Mouse (Mus musculus): ENCODE data around the gene Ptprj. TPM values are rescaled to one million over a fixed set of nuclear protein-coding genes. Genes with fewer than 3 reads are reported as not detected.

Ptprj gene
- polyA plus RNA-seq, 1 experiment from 2014 or later, result 3.7 TPM

GRCm38 (mm10) chr2:90532095-90532494, 48.4 kb downstream of the Ptprj start:
- Histone ChIP-seq H3K9me3 (no peaks in the 10 kb centered on the region), H3K4me3 (no peak overlapping the region), H3K36me3 (no peaks in the 10 kb centered on the region), H3K9ac (replicated peaks) (no peak overlapping the region), H3K27me3 (no peaks in the 10 kb centered on the region), H3K4me1 (peaks cover 12% of the 10 kb centered on the region), H3K4me2 (replicated peaks) (no peak overlapping the region), H3K27ac (replicated peaks) (no peak overlapping the region)
- ATAC-seq (replicated peaks), result no peak
- WGBS, result 90% methylated on average over 5 of the region's 5 CpGs

- Histone ChIP-seq H3K27ac (replicated peaks) (no peak overlapping the region), H3K4me2 (replicated peaks) (no peak overlapping the region), H3K4me3 (no peak overlapping the region), H3K27me3 (no peaks in the 10 kb centered on the region), H3K9ac (replicated peaks) (no peak overlapping the region), H3K9me3 (no peaks in the 10 kb centered on the region), H3K36me3 (no peaks in the 10 kb centered on the region), H3K4me1 (peaks cover 20% of the 10 kb centered on the region)
- WGBS, result 91% methylated on average over 5 of the region's 5 CpGs
- no peak for ATAC-seq (replicated peaks)
Observed at GRCm38 (mm10) chr2:90528107-90528506, 52.3 kb downstream of the Ptprj start.

- Histone ChIP-seq H3K36me3 (no peaks in the 10 kb centered on the region), H3K4me1 (peaks cover 20% of the 10 kb centered on the region), H3K27me3 (no peaks in the 10 kb centered on the region), H3K9ac (replicated peaks) (no peak overlapping the region), H3K4me2 (replicated peaks) (no peak overlapping the region), H3K27ac (replicated peaks) (peak overlapping the region; percentile 50), H3K4me3 (no peak overlapping the region), H3K9me3 (no peaks in the 10 kb centered on the region)
- 18% methylated on average over 6 of the region's 6 CpGs for WGBS
- ATAC-seq (replicated peaks), result peak; percentile 57; the same call in 1 of the 2 replicates
Observed at GRCm38 (mm10) chr2:90526971-90527370, 53.5 kb downstream of the Ptprj start.

GRCm38 (mm10) chr2:90526564-90526963, 53.9 kb downstream of the Ptprj start:
- H3K9ac ChIP-seq (replicated peaks), result no peak overlapping the region
- H3K9me3 ChIP-seq, result no peaks in the 10 kb centered on the region
- ATAC-seq (replicated peaks), result peak; percentile 51; the same call in 1 of the 2 replicates
- peaks cover 20% of the 10 kb centered on the region for H3K4me1 ChIP-seq
- no peak overlapping the region for H3K4me2 ChIP-seq (replicated peaks)
- H3K27me3 ChIP-seq, result no peaks in the 10 kb centered on the region
- 16% methylated on average over 6 of the region's 6 CpGs for WGBS
- H3K27ac ChIP-seq (replicated peaks), result peak overlapping the region; percentile 50
- H3K4me3 ChIP-seq, result no peak overlapping the region
- no peaks in the 10 kb centered on the region for H3K36me3 ChIP-seq

- H3K36me3 ChIP-seq, result no peaks in the 10 kb centered on the region
- H3K4me3 ChIP-seq, result no peak overlapping the region
- H3K9me3 ChIP-seq, result no peaks in the 10 kb centered on the region
- H3K4me1 ChIP-seq, result peaks cover 20% of the 10 kb centered on the region
- ATAC-seq (replicated peaks), result no peak
- H3K27me3 ChIP-seq, result no peaks in the 10 kb centered on the region
- no peak overlapping the region for H3K9ac ChIP-seq (replicated peaks)
- 0 out of 2 replicates have a peak overlapping the region, but pooled peaks have one; percentile 50 for H3K27ac ChIP-seq (replicated peaks)
- 74% methylated on average over 14 of the region's 14 CpGs for WGBS
- no peak overlapping the region for H3K4me2 ChIP-seq (replicated peaks)
Observed at GRCm38 (mm10) chr2:90525807-90526206, 54.6 kb downstream of the Ptprj start.

GRCm38 (mm10) chr2:90522455-90522854, 58.0 kb downstream of the Ptprj start:
- Histone ChIP-seq H3K4me2 (replicated peaks) (no peak overlapping the region), H3K36me3 (no peaks in the 10 kb centered on the region), H3K9ac (replicated peaks) (no peak overlapping the region), H3K27me3 (no peaks in the 10 kb centered on the region), H3K27ac (replicated peaks) (no peak overlapping the region), H3K4me3 (no peak overlapping the region), H3K9me3 (no peaks in the 10 kb centered on the region), H3K4me1 (peaks cover 18% of the 10 kb centered on the region)
- WGBS, result 86% methylated on average over 6 of the region's 6 CpGs
- no peak for ATAC-seq (replicated peaks)

GRCm38 (mm10) chr2:90521909-90522308, 58.5 kb downstream of the Ptprj start:
- ATAC-seq (replicated peaks), result no peak
- no peaks in the 10 kb centered on the region for H3K9me3 ChIP-seq
- H3K27me3 ChIP-seq, result no peaks in the 10 kb centered on the region
- H3K4me2 ChIP-seq (replicated peaks), result no peak overlapping the region
- H3K9ac ChIP-seq (replicated peaks), result no peak overlapping the region
- 47% methylated on average over 1 of the region's 1 CpGs for WGBS
- H3K4me1 ChIP-seq, result peaks cover 13% of the 10 kb centered on the region
- no peak overlapping the region for H3K4me3 ChIP-seq
- H3K27ac ChIP-seq (replicated peaks), result no peak overlapping the region
- H3K36me3 ChIP-seq, result no peaks in the 10 kb centered on the region

DNA sequence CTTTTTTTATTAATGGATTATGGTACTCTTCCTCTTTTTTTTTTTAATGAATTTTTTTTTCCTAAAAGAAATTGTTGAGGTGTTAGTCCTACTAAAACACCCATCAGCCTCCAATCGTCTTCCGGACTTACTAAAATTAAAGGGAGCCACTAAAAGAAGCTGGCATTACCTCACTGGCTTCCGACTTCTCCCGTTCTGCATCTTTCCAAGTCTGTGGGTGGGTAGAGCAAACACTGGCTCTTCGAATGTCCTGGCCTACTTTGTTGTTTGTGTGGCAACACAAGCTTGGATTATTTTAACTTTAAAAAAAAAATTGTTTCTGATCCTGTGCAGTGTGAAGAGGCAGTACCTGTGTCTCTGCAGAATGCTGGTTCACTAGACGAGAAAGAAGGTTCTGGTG, 62.2 kb downstream of the Ptprj start:
- Histone ChIP-seq H3K27ac (replicated peaks) (no peak overlapping the region), H3K9ac (replicated peaks) (no peak overlapping the region), H3K4me2 (replicated peaks) (no peak overlapping the region), H3K27me3 (no peaks in the 10 kb centered on the region), H3K36me3 (no peaks in the 10 kb centered on the region), H3K4me3 (no peak overlapping the region), H3K9me3 (no peaks in the 10 kb centered on the region), H3K4me1 (no peaks in the 10 kb centered on the region)
- 86% methylated on average over 6 of the region's 6 CpGs for WGBS
- no peak for ATAC-seq (replicated peaks)

- WGBS, result 64% methylated on average over 5 of the region's 5 CpGs
- H3K27ac ChIP-seq (replicated peaks), result no peak overlapping the region
- no peaks in the 10 kb centered on the region for H3K36me3 ChIP-seq
- H3K9ac ChIP-seq (replicated peaks), result no peak overlapping the region
- no peaks in the 10 kb centered on the region for H3K9me3 ChIP-seq
- H3K4me2 ChIP-seq (replicated peaks), result no peak overlapping the region
- ATAC-seq (replicated peaks), result no peak
- H3K27me3 ChIP-seq, result no peaks in the 10 kb centered on the region
- no peaks in the 10 kb centered on the region for H3K4me1 ChIP-seq
- no peak overlapping the region for H3K4me3 ChIP-seq
Observed at GRCm38 (mm10) chr2:90514969-90515368, 65.5 kb downstream of the Ptprj start.

GRCm38 (mm10) chr2:90509268-90509667, 71.2 kb downstream of the Ptprj start:
- no peak overlapping the region for H3K4me3 ChIP-seq
- H3K36me3 ChIP-seq, result no peaks in the 10 kb centered on the region
- H3K27me3 ChIP-seq, result no peaks in the 10 kb centered on the region
- H3K27ac ChIP-seq (replicated peaks), result no peak overlapping the region
- no peak for ATAC-seq (replicated peaks)
- no peak overlapping the region for H3K9ac ChIP-seq (replicated peaks)
- H3K4me2 ChIP-seq (replicated peaks), result no peak overlapping the region
- WGBS, result 86% methylated on average over 4 of the region's 4 CpGs
- no peaks in the 10 kb centered on the region for H3K9me3 ChIP-seq
- 0 out of 2 replicates have a peak, but pooled peaks cover 6% of the 10 kb centered on the region for H3K4me1 ChIP-seq

GRCm38 (mm10) chr2:90506143-90506542, 74.3 kb downstream of the Ptprj start:
- ATAC-seq (replicated peaks), result no peak; the same call in 1 of the 2 replicates
- WGBS, result 36% methylated on average over 3 of the region's 3 CpGs
- Histone ChIP-seq H3K4me3 (no peak overlapping the region), H3K4me1 (peaks cover 9% of the 10 kb centered on the region; the same call in 1 of the 2 replicates), H3K4me2 (replicated peaks) (no peak overlapping the region), H3K27ac (replicated peaks) (no peak overlapping the region), H3K36me3 (no peaks in the 10 kb centered on the region), H3K27me3 (no peaks in the 10 kb centered on the region), H3K9me3 (no peaks in the 10 kb centered on the region), H3K9ac (replicated peaks) (no peak overlapping the region)

- Histone ChIP-seq H3K9ac (replicated peaks) (no peak overlapping the region), H3K36me3 (no peaks in the 10 kb centered on the region), H3K27ac (replicated peaks) (no peak overlapping the region), H3K4me3 (no peak overlapping the region), H3K9me3 (no peaks in the 10 kb centered on the region), H3K4me1 (peaks cover 9% of the 10 kb centered on the region; the same call in 1 of the 2 replicates), H3K27me3 (no peaks in the 10 kb centered on the region), H3K4me2 (replicated peaks) (no peak overlapping the region)
- 71% methylated on average over 6 of the region's 6 CpGs for WGBS
- no peak for ATAC-seq (replicated peaks)
Observed at GRCm38 (mm10) chr2:90504731-90505171, 75.7 kb downstream of the Ptprj start.

- Histone ChIP-seq H3K36me3 (no peaks in the 10 kb centered on the region), H3K4me3 (no peak overlapping the region), H3K9me3 (no peaks in the 10 kb centered on the region), H3K27ac (replicated peaks) (no peak overlapping the region), H3K4me2 (replicated peaks) (no peak overlapping the region), H3K9ac (replicated peaks) (no peak overlapping the region), H3K4me1 (peaks cover 16% of the 10 kb centered on the region), H3K27me3 (no peaks in the 10 kb centered on the region)
- no peak for ATAC-seq (replicated peaks)
- WGBS, result 85% methylated on average over 3 of the region's 3 CpGs
Observed at GRCm38 (mm10) chr2:90503182-90503833, 77.1 kb downstream of the Ptprj start.

Data from forebrain, embryonic 15.5 days (tissue).